Mouse (Mus musculus): ENCODE measurements around the gene Sh3kbp1.

DNA sequence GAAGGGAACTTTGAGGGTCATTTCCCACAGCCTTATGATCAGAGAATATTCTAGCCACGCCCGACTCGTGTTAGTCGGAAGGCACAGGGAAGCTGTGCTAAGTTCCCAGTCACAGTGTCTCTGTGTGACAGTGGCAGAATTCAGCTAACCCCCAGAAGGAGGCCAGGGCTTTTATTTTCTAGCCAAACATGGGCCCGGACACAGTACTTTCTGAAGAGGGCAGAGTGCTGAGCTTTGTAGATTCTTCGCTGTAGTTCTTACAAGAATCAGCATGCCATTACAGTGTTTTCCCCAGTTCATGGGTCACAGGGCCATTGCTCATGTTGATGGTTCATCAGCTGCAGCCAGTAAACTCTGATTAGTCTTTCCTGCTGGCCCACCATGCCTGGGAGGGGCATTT, 23.7 kb downstream of the Sh3kbp1 start:
- no peak for TF ChIP-seq POLR2A (IDR thresholded peaks at IDR 0.05; ENCODE audit: borderline replicate concordance, control insufficient read depth, low read depth, low read length)
- no peak for TF ChIP-seq CTCF (IDR thresholded peaks at IDR 0.05; ENCODE audit: control insufficient read depth, insufficient read depth, low read length)

Data from bone marrow, adult 2 months (tissue).